Mouse (Mus musculus) heart, adult 2 months (tissue): ENCODE measurements around the gene Tgfb1.

Experiments
- CTCF ChIP-seq: fragments of 200-600 bp; IDR thresholded peaks from 2 replicates; pipeline ENCODE4 v1.8.1; 2022; ENCODE audit warnings: antibody characterized with exemption, mild to moderate bottlenecking, moderate library complexity
- EP300 ChIP-seq: fragments of 200-500 bp; IDR thresholded peaks from 2 replicates; pipeline ENCODE4 v1.6.1; 2011; ENCODE audit warnings: low read depth, low read length, control low read depth; ENCODE audit not compliant: insufficient read depth
- POLR2A ChIP-seq: fragments of 200-500 bp; IDR thresholded peaks from 2 replicates; pipeline ENCODE4 v1.6.1; 2011; ENCODE audit warnings: mild to moderate bottlenecking, low read depth, low read length, control low read depth; ENCODE audit not compliant: insufficient read depth

GRCm38 (mm10) chr7:25694104-25694503 lies 7.3 kb downstream of the Tgfb1 start:
- no peak for TF ChIP-seq CTCF
- TF ChIP-seq POLR2A, result no peak
- TF ChIP-seq EP300, result no peak
